Mouse (Mus musculus) right cerebral cortex, postnatal 14 days (tissue): ENCODE measurements around the gene Pdpk1.
A peak's percentile ranks its signal among the peaks of the same experiment; 100 is the strongest.

Source experiments
- DNase-seq: peaks from one replicate; pipeline ENCODE4 v3.0.0; 2022

The Pdpk1 gene

DNA sequence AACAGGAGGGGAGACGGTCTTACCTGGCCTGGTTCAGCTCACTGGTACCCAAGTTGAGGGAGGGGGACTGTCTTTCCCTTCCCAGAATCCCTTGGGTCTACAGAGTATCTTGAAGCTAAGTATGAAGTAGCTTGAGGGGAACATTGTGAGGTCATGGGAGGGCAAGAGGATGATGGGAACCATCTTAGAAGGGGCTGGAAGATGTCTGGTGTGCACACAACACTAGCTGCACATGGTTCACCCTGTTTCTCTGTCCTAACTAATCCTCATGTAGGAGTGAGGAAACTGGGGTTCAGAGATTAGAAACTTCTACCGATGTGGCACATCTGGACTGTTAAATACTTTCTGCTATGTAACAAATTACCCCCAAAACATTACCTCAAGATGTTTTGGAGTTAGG is at the start of gene Pdpk1:
Gene Pdpk1, minus strand, starts transcription at position 101 of the 400 bp plus-strand sequence.
- DNase-seq, result no peak

DNA sequence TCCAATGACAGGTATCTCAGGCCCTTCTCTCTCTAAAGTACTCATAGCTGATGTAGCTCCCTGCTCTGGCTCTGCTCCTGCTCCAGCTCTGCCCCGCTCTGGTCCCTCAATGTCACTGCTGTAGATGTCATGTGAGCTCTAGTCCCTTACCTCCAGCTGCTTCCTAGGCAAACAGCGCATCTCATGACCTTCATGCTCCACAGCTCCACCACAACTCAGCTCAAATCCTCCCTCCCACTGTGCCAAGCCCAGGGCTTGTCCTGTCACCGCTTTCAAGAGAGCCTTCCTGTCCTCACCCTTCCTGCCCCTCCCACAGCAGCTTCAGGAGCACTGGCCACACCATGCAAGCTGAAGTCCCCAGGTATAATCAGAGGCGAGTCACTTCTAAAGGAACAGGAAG is 49.0 kb upstream of the Pdpk1 start:
- DNase-seq, result no peak

DNA sequence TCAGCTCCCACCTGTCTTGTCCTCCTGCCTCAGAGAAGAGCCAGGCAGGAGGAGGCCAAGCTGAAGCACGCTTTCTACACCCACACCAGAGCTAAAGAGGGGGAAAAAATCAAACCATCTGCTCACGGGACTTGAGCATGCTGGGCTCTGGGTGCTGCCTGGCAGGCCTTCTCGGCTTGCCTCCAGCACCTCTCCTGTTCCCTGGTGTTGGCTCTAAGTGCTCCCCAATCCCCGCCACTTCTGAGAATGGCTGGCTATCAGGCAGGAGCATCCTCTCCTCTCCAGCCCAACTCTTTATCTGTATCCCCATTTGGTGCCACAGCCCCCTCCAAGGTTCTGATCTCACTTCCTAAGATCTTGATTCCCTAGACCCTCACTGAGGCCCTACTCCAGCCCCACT is 48.5 kb upstream of the Pdpk1 start:
- DNase-seq, result peak; percentile 48

DNA sequence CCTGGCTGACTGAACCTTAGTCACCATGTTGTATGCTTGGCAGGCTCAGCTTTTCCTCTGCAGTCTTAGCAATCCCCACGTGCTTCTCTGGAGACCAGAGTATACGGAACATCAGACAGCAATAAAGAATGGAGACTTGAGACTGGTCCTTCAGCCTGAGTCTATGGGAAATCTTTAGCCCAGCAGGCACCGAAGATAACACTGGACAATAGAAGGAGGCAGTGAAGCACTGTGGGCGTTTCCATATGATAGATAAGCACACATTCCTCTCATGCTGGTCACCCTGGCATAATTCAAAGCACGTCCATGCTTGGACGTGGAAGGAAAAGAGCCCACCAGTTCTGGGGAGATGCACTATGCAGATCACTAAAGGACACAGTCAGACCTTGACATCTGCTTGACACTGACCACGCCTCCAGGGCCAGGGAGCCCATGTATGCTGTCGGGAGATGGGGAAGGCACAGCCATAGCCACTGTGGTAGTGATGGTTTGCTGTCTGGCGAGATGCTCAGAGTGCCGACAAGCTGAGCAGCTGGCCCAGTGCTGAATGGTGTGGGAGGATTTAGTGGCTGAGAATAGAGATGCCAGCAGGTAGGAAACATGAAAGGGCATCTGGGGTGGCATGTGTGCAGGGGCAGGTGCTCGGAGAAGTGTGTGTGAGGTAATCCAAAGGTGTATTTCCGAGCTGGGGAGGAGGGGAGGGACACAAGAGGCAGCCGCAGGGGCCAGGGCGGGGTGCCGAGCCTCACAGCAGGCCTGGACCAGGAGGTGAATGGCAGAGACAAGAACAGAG is 46.5 kb upstream of the Pdpk1 start:
- DNase-seq, result no peak

DNA sequence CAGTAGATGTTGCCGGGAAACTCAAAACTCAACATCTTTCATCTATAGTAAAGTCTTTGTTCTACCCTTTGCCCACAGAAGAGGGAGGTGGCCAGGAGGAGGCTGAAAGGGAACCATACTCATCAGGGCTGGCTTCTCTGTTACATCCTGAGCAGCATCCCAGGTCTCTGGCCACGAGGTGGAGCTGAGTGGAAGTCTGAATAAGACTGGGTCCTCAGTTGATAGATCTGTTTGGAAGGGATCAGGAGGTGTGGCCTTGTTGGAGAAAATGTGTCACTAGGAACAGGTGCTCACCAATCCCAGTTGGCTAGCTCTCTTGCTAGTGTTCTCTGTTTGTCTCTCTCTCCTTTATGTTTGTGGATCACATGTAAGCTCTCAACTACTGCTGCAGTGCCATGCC is 44.6 kb upstream of the Pdpk1 start:
- DNase-seq, result no peak

DNA sequence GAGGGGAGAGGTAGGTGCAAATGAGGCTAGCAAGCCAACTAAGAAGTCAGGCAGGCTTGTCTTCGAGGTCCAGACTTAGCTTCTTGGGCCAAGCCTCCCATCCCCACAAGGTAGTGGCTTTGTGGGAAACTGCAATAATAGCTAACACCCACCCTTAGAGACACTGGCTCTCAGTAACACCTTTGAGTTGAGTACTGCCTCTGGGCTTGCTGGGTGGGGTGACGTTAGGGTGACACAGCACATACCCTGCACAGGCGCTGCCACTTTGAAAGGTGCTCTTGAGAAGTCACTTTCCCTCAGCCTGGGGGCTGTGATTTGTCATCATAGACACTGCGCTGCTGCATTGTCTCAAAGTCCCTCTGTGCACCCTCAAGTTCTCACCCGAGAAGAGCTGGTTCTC is 43.0 kb upstream of the Pdpk1 start:
- DNase-seq, result no peak

DNA sequence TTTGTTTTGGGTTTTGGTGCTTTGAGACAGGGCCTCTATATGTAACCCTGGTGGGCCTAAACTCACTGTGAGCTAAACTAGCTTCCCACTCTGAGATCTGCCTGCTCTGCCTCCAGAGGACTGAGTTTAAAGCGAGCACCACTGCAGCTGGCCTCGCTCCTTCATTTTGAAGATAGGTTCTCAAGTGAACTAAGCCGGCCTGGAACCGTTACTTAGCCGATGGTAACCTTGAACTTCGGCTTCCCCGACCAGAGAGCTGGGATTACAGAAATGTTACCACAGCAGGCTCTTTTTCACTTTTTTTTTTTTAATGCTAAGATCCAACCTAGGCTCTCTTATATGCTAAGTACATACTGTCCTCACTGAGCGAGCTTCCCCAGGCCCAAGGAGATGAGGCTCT is 42.5 kb upstream of the Pdpk1 start:
- no peak for DNase-seq

DNA sequence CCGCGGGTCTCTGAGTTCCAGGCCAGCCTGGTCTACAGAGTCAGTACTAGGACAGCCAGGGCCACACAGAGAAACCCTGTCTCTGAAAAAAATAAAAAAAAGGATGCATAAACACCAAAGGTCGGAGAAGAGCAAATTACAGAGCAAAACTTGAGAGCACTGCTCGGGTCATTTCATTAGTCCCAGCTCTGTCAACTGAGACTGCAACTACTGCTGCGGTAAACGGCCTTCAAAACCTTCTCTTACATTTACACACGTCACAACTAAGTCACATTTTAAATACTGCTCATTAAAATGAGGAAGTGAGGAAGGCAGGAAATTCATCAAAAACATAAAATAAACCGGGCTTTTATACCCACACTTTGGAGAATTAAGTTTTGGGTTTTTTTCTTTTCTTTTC is 42.1 kb upstream of the Pdpk1 start:
- DNase-seq, result no peak

DNA sequence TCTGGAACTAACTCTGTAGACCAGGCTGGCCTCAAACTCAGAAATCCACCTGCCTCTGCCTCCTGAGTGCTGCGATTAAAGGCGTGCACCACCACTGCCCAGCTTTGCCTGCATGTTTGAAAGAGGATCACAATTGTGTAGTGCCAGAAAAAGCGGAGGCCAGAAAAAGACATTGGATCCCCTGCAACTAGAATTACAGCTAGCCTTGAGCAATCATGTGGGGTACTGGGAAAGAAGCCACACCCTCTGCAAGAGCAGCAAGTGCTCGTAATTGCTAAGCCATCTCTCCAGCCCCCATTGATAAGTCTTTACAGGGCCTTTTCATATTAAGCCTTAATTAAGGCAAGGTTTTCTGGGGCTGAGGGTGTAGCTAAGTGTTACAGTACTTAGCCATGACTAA is 40.8 kb upstream of the Pdpk1 start:
- no peak for DNase-seq

DNA sequence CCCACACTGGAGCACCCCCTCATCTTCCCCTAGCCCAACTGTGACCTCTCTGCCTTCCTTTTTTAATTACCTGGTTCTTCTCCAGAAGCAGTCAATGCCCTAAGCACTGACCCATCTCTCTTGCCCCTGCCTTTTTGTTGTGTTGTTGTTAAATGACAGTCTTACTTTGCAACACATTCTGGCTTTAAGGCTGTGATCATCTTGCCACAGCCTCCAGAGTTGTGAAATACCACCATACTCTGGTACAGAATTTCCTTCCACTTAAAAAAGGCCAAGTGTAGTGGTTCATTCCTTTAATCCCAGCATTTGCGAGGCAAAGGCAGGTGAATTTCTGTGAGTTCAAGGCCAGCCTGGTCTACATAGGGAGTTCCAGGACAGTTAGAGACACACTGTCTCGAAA is 40.2 kb upstream of the Pdpk1 start:
- no peak for DNase-seq

DNA sequence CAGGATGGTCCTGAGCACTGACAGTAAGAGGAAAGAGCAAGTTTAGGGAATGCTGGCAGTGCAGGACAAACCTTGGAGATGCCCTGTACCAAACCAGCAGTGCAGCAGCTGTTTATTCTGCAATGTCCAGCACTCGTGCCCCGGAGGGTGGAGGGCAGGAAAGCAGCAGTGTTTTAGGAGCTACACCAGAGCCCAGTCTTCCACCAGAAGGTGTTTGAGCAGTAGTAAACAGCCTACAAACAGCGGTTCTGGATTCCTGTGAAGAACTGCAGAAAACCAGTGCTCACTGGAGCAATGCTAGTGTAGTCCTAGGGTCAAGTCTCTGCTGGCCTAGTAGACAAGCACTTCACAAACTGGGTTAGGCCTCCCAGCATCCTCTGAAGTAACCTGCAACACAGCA is 23.5 kb upstream of the Pdpk1 start:
- no peak for DNase-seq

DNA sequence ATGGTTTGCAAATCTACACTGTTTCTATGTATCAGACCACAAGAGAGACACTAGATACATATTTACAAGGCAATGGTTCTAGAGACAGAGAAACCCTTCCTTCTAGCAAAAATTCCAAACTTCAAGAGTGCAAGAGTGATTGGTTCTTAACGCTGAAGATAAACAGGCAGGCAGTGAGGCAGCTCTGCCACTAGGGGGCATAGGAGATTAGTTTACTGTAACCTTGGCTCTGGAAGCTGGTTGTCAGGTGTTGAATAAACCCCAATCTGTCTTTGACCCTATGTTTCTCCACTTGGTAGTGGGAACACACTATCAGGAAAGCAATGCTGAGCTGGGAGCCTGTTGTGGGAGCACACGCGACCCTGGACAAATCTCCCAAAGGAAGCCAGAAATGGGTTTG is 22.7 kb upstream of the Pdpk1 start:
- DNase-seq, result peak; percentile 67

DNA sequence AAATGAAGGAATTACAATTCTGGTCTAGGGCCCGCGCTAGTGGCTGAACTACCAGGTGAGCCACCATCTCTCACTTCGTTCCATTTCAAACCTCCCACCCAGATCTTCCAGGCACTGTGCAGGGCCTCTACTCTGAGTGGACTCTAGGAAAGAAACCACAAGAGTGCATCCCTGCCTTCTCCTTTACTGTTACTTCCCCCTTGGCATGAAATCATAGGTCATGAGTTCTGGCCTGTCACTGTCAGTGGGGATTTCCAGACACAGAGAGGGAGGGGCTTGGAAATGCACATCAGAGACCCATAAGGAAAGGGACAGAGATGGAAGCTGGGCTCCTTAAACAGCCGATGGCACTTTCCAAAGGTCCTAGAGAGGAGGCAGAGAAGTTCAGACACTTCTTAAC is 21.0 kb upstream of the Pdpk1 start:
- DNase-seq, result no peak

DNA sequence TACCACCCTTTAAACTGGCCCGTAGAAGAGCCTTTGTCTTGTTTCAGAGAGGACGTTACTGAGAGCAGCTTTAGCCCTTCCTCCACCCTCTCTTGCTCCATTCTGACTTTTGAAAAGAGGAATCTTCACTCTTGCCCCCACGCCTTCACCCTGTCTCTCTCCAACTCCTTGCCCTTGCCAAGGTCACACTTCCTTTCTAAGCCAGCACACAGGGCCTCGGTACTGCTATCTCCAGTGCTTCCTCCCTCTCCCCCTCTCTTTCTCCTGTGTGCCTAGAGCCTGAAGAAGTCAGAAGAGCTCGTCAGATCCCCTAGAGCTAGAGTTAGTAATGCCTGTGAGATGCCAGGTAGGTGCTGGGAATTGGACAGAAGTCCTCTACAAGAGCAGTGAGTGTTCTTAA is 20.0 kb upstream of the Pdpk1 start:
- DNase-seq, result no peak

DNA sequence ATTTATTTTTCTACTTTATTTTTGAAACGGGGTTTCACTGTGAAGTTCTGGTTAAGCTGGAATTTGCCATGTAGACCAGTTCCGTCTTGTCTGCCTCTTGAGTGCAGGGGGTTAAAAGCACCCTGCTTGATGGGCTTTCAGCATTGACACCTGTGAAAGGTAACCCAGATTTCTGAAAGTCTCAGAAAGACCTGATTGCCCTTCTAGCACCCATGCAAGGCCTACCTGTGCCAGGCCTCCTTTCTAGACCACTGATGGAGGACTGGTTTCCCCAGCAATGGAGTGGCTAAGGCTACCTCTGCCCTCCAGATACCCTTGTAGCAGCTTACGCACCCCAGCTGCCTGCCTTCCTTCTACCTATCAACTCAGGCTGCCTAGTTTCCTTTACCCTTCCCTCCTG is 19.4 kb upstream of the Pdpk1 start:
- no peak for DNase-seq

DNA sequence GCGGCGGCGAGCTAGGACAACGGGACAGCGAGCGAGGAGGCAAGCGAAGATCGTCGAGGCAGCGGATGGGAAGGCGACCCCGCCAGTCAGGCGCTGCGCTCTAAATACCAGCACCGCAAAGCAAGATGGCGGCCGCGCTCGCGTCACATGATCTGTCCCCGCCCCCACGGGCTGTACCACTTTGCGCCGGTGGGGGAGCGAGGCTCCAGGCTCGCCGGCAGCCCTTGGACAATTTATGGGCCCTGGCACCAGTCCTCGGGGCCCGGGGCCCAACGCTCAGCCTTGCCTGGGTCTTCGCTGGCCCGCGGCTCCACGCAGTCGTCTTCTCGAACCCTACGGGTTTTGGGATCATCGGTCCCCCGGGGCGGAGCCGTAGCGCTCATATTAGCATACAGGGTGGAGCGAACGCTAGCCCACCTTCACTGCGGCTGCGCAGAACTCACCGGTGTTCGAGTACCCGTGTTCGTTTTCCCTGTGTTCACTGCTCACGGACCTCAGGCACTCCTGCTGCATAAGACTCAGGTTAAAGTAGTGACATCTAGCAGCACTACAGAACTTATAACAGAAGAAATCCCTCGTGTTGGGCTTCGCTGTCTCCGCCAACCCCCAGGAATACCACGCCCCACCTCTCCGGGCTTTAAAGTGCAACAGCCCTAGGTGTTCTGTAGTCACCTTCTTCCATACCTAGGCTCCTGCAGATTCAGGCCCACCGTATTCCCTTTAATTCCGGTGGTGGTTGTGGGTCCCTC is 18.8 kb upstream of the Pdpk1 start, which contains the start of gene Atp6v0c:
Gene Atp6v0c, minus strand, starts transcription at position 386 of the 749 bp plus-strand sequence.
- peak; percentile 96 for DNase-seq

DNA sequence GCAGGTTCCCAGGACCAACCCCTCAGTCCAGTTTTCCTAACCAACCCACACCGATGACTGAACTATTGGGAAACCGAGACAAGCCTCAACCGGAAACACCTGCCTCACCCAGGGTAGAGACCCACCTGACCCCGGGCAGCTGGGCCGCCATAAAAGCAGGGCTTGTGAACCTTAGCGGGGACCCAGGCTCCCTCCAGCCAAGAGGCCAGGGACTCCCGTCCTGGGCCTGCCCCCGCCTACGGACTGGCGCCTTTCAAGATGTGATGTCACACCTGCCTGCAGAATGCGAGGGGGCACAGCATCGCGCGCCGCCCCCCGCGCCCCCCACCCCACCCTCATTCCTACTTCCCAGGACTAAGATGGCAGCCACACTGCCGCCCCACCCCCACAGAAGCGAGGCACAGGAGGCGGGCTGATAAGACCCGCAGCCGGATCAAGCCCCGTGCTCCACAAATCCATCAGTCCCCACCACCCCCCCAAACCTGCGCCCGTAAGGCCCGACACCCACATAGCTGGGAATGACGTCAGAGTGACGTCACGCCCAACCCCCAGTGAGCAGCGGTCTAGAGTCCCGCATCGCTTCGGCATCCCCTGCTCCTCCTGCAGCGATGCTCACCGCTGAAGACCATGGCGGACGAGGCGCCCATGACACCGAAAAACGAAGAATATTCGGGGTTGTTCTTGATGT is 18.0 kb upstream of the Pdpk1 start:
- DNase-seq, result peak; percentile 77

DNA sequence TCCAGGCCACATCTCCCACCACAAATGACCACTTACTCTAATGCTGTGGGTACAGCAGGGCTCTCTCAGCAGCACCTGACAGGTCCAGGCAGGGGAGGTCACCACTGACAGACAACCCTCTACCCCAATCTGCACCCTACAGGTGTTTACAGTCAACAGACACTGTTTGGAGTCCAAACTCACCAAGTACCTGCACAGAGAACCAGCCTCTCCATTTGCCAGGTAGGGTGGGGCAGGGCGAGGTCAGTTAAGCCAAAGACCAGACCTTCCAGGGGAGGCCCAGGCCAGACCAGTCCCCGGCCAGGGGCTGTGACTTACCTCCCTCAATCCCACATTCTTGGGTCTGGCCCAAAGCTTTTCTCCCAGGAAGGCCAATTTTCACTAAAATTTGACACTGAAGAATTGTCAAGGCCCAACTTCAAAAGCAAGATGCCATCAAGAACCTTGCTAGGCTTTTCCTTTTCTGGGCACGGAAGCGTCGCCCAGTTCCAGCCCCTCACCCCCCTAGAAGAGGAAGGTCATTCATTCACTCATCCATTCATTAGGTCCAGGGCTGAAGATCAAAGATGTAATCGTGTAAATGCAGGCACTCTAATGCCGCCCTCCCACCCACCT is 17.3 kb upstream of the Pdpk1 start:
- DNase-seq, result no peak

DNA sequence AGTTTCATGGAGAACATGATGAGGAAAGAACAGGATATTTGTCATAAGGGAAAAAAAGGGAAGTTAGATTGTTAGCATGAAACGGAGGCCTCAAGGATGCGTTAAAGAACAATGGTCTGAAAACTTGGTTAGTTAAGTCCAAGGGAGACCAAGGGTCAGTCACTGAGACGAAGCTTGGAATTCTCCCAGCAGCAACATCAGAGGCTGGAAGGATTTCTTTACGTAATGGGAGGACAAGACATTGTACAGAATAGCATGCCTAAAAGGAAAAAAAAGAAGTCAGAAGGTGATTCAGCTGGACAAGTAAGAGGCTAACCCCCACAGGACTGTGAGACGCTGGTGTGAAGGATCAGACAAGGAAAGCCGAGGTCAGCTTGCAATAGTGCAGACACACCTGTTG is 16.4 kb upstream of the Pdpk1 start:
- no peak for DNase-seq

DNA sequence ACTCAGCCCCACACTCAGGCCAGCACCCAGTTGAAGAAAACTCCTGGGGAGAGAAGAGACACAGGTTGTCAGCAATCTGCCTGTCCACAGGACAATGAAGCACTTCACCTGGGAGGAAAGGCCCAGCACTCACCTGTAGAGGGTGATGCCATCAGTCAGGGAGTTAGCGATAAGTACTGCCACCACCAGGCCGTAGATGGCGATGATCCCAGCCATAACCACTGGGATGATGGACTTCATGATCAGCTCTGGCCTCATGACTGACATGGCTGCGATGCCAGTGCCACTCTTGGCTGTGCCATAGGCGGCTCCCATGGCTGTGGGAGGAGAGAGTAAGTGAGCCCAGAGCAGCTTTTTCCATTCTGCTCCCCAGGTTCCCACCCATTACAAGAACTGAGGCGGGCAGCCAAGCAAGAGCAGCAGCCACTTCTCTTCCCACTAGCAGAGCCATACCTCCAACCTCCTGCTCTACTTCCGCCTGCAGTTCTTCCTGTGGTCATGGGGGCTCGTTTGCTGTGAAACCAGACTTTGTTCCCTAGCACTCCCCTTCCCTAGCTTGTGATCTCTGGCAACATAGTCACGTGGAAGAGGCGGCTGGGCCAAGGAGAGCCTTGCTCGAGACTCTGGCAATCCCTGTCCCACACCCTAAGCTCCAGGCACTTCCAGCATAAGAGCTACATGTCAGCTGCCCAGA is 14.0 kb upstream of the Pdpk1 start:
- DNase-seq, result no peak

DNA sequence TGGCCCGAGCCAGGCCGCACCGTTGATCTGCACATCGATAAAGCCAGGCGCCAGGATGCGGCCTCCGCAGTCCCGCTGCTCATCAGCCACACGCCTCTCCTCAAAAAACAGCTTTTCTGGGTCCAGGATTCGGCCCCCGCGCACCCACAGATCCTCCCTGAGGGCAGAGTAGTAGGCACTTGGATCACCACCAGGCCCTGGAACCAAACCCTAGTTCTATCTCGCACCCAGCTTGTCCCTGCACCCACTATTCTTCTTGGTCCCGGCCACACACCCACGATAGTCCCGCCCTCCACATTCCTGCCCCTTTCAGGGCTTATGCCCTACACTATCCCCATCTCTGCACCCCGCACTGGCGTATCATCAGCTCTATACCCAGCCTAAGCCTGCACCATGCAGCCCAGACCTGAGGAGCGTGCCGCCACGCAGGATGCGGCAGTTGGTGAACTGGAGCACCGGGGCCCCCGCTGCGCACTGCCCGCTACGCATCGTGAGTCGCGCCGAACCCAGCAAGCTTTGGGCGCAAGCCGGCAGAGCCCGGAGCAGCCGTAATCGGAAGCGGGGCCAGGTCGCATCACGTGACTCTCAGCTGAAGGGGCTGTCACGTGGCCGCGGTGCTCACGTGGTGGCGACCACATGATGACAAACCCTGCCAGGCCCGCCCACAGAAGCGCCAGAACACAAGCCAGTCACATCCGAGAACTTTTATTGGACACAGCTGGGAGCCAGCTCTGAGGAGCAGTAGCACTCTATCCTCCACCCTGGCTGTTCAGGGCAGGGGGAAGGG is 12.6 kb upstream of the Pdpk1 start, which contains the start of gene Amdhd2:
Gene Amdhd2, minus strand, starts transcription at position 591 of the 787 bp plus-strand sequence.
- peak; percentile 99 for DNase-seq
